Mouse (Mus musculus) spleen, adult 2 months (tissue): Measurements from ENCODE around the gene Orm1.

Source experiments
- CTCF ChIP-seq: fragments of 200-500 bp; IDR thresholded peaks from 2 replicates; pipeline ENCODE4 v1.5.1; 2011; ENCODE audit warnings: mild to moderate bottlenecking, inconsistent platforms; ENCODE audit not compliant: insufficient read depth, insufficient read length, insufficient replicate concordance; ENCODE audit errors: extremely low read depth
- POLR2A ChIP-seq: fragments of 200-500 bp; IDR thresholded peaks from 2 replicates; pipeline ENCODE4 v1.6.1; 2011; ENCODE audit warnings: low read depth, low read length, inconsistent platforms

- no peak for TF ChIP-seq POLR2A
- TF ChIP-seq CTCF, result no peak
Measured at GRCm38 (mm10) chr4:63373404-63373803, 29.0 kb downstream of the Orm1 start.
